Mouse (Mus musculus) T-cell, adult 2 months (primary cell): ENCODE data around the gene Dcun1d4.

Experiments used
- DNase-seq: peaks from one replicate; pipeline ENCODE4 v3.0.0; 2022; ENCODE audit warnings: low spot score

The Dcun1d4 gene

GRCm38 (mm10) chr5:73598943-73599695, 118.3 kb downstream of the Dcun1d4 start:
- DNase-seq = no peak

- DNase-seq = no peak
Measured at GRCm38 (mm10) chr5:73599991-73600390, 119.2 kb downstream of the Dcun1d4 start.

- DNase-seq = no peak
Measured at GRCm38 (mm10) chr5:73601361-73601763, 120.6 kb downstream of the Dcun1d4 start.

- no peak for DNase-seq
Measured at GRCm38 (mm10) chr5:73602865-73603264, 122.1 kb downstream of the Dcun1d4 start.

GRCm38 (mm10) chr5:73604542-73604941, 123.7 kb downstream of the Dcun1d4 start:
- no peak for DNase-seq

- no peak for DNase-seq
Measured at GRCm38 (mm10) chr5:73604964-73605363, 124.2 kb downstream of the Dcun1d4 start.
